Mouse (Mus musculus) heart, postnatal 4 days (tissue): ENCODE data around the gene Elmsan1. TPM values are rescaled to one million over a fixed set of nuclear protein-coding genes. Genes with fewer than 3 reads are reported as not detected.
A peak's percentile ranks its signal among the peaks of the same experiment; 100 is the strongest.

ENCODE experiments used
- DNase-seq: peaks from one replicate; pipeline ENCODE4 v3.0.0; 2021
- total RNA-seq, 2 experiments: library from RNA; stranded (reverse); gene quantifications; 2 replicates each; pipeline ENCODE4 v1.2.3; 2021

Elmsan1 gene
- total RNA-seq, 2 experiments from 2014 or later: 18.5 to 18.6 TPM

DNA sequence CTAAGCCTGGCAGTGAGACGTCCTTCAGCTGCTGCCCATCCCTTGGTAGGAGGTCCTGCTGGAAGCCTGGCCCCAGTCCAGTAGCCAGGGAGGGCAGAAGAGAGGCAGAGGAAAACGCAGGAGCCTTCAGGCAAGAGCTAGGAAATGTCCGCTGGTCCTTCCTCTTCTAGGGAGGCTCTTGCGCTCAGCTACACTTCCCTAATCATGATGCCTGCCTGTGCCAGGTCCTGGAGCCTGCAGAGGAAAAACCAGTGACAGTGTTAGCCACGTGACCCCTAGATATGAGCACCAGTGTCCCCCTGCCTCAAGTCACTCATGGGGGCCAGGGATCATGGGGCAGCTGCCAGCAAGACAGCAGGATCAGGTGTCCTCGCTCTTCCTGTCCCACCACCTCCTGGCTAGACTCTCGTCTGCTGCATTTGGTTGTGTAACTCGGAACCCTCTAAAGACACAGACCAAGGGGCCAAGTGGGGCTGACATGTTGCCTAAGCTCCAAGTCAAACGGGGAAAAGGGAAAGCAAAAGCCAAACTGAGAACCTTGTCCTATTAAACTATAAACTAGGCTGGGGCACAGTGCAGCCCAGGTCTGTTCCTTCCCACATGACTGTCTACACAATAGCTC is 44.4 kb downstream of the Elmsan1 start:
- DNase-seq: peak; percentile 52

- DNase-seq: no peak
Measured at GRCm38 (mm10) chr12:84173309-84173915, 45.3 kb downstream of the Elmsan1 start.

GRCm38 (mm10) chr12:84172862-84173261 is 45.8 kb downstream of the Elmsan1 start:
- DNase-seq: no peak

DNA sequence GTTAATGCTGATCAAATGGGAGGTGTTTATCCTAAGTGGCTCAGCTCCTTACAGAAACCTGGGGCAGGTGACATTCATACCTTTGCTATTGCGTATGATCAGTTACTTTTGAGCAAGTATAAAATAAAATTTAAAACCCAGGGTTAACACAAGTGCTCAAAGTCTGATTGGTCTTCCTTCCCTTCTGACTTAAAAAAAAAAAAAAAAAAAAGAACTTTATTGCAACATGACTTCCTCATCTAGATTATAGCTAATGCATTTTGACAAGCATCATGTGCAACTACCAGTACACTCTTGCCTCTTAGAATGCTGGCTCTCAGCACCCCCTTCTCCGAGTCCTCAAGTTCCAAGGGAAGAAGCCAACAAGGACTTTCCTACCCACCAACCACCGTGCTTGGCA is 46.5 kb downstream of the Elmsan1 start:
- no peak for DNase-seq

GRCm38 (mm10) chr12:84170610-84171009 is 48.1 kb downstream of the Elmsan1 start:
- DNase-seq: no peak

DNA sequence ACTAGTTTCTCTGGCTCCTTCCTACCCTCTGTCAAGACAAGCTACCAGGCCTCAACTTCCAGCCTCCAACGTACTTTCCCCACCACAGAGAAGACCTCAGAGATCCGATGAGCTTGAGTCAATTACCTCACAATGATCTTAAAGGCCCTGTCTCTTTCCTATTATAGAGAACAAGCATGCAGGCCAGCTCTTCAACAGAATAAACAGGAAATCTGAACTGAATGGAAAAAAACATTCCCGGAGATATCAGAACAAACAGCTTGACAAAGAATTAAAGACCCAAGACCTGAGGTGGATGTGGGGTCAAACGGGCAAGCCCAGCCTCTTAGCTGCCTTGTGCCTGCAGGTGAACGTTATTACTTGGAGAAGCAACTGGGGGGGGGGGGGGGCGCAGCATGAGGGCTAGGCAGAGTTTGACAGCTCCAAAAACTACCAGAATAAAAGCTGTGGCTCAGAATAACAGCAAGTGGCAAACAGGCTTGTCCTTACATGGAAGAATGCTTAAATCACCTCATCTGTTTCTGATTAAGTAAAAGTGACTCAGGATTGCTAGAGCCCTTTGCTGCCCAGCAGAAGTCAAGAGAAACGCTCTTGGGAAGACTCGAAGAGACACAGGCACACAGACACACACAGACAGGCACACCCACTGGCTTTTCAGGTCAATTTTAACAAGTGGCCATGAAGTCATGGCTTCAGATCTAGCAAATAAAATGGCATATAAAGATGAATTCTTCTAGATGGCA is 52.9 kb downstream of the Elmsan1 start:
- DNase-seq: no peak

DNA sequence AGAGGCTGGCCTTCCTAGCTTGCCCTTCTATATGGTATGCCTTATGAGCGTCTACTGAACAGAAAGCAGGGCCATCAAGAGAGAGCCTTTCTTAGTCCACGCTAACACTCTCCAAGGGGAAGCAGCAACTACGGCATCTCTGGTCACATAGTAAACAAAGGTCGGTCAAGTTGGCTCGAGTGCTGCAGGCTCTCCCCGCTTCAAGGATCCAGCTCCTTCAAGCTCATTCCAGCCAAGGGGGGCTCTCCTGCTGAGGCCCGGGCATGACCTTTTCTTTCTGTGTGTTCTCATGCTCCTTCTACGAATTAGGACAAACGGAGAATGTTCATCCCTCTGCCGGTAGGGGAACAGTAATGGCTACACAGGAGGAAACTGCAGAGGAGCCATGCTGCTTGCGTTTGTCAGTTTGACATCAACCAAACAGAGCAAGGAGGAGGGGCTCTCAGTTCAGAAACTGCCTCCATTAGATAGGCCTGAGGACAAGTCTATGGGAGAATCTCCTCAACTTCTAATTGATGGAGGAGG is 55.0 kb downstream of the Elmsan1 start:
- no peak for DNase-seq

DNA sequence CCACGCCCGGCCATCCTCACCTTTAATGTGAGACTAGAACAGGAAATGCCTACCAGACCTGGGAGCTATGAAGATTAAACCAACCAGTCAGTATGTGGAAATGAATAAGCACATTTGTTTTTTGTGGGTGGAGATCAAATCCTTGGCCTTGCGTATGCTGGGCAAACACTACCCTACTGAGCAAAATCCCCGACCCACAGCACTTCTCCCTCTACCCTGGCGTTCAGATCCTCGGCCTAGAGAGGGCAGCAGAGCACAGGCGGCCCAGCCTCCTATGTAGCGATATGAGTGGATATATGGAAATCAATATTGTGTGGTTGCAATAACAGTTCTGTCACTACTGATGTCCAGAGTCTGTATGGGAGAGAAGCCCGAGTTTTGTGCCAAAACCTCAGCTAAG is 55.5 kb downstream of the Elmsan1 start:
- DNase-seq: peak; percentile 53

DNA sequence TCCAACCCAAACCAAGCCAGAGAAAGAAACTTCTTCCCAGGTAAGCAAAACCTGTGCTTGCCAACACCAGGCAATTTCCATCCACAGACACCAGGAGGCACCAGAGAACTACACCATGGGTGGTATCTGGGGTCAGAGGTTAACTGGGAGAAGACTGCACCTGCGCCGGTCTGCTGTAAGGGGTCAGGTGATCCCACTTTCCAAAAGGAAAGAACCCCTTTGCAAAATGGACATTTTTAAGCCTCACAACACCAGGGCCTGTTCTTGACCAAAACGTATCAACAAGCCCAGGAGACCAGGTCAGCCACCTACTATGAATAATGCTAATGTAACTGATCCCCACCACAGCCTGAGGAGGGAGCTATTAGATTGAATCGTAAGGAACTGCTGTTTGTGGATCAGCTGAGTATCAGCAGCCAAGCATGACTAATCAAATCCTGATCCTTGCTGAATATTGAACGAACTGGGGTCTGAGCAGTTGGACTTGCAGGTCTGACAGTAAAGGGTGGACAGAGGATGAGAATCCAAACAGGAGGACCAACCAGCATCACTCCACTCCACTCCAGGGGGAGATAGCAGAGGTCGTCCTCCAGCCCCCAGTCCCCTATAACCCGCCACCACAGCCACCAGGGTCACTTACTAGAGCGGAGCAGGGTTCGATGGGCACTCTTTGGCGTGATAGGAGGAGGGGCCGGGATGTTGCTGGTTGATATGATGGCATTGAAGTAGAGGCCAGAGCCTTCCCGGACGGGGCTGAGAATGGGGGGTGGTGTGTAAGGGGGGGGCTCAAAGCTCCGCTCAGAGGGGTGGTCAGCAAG is 56.9 kb downstream of the Elmsan1 start:
- DNase-seq: peak; percentile 44

DNA sequence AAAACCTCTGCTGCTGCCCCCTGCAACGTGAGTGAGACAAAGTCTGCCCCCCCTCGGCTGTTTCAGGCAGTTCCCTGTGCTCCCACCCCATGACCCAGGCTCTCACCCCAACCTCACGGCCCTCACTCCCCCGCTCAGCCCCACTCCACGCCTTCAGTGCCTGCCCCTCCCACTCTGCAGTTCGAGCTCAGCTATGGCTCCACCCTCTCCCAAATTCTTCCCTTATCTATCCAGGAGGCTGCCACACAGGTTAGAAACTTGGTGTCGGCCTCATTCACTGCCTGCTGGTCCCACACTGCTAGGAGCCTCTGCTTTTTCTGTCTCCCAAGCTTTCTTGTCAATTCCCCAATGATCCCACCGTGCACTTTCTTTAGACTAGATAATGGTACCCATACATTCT is 57.6 kb downstream of the Elmsan1 start:
- no peak for DNase-seq

GRCm38 (mm10) chr12:84160491-84160890 is 58.2 kb downstream of the Elmsan1 start:
- no peak for DNase-seq

- no peak for DNase-seq
Measured at GRCm38 (mm10) chr12:84158156-84158555, 60.5 kb downstream of the Elmsan1 start.

DNA sequence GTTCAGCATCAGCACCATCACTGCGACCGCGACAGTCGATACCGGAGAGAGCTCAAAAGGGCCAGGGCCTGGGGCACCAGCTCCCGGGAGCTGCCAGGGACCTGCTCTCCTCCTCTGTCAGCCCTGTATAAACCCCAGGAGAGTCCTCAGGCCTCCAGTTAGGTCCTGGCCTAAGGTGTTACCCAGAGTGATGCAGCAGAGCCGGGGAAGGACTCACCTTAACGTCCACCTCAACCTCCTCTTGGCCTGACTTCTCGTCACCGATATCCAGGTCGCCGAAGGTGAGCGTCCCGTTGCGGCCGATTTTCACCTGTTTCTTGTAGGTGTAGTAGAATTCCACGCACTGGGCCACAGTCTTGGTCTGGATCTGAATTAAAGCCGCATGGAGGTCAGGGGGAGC is 62.5 kb downstream of the Elmsan1 start:
- no peak for DNase-seq

- DNase-seq: no peak
Measured at GRCm38 (mm10) chr12:84155523-84155871, 63.2 kb downstream of the Elmsan1 start.

DNA sequence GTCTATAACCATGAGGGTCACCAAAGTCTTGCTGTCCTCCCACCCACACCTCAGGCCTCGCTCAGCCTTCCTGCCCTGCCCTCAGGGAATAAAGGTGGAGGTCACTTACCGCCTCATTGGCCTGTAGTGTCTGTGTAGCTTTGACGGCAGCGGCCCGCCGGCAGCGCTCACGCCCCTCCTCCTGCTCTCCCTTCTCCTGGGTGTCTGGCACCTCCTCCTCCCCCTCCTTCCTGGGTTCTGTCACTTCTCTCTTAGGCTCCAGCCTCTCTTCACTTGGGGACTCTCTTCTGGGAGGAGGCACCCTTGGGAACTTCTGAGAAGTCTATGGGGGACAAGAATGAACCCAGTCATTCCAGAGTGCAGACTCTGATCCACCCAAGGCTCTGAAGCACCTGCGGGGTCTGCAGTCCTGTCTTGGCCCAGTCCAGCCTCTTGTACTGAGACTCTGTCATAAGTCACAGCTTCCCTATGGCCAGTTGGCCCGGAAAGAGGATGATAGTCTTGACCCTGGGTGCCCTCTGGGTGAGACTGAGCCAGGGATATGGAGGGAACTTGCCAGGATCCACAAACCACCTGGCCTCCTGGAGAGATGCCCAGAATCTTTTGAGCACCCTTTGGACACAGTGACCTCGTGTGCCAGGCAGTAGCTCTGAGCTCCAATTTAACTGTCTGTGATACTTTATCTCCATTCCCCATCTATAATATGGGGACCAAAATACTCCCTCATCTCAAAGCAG is 63.7 kb downstream of the Elmsan1 start:
- DNase-seq: peak; percentile 82

DNA sequence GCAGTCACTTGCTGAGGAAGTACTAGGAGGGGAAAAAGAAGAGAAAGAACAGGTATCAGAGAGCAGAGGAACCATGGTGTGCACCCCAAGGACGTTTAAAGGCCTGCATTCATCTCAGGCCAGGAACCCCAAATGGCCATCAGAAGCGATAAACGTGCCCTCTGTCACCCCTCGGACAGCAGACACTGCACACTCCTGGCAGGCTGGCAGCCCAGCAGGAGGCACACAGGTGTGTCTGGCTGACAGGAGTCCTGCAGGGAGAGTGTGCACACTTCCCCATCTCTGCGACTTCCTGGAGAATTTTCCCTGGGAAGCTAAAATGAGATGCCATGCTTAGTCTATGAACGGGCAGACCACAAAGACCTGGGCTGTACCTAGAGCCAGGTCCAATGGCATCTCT is 65.3 kb downstream of the Elmsan1 start:
- DNase-seq: no peak

GRCm38 (mm10) chr12:84152352-84153190 is 66.1 kb downstream of the Elmsan1 start:
- DNase-seq: peak; percentile 13

DNA sequence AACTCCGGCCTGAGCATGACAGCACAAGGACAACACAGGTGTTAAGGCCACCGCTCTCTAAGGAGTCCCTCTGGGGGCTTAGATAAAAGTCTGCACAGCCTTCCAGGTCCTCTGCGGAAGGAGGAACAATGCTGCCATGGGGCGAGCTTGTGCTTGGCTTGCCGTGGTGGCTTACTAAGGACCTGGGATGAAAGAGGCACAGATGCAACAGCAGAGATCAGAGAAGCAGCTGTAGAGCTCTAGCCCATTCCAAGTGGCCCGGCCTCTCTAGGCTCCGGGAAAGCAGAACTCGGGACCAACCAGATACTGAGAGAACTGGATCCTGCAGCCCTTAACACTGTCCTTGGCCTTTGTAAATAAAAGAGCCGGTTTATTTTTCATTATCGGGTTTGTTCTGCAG is 66.8 kb downstream of the Elmsan1 start:
- no peak for DNase-seq

GRCm38 (mm10) chr12:84150976-84151375 is 67.7 kb downstream of the Elmsan1 start:
- peak; percentile 52 for DNase-seq

- no peak for DNase-seq
Measured at GRCm38 (mm10) chr12:84149971-84150370, 68.7 kb downstream of the Elmsan1 start.

- no peak for DNase-seq
Measured at GRCm38 (mm10) chr12:84148622-84149012, 70.1 kb downstream of the Elmsan1 start.
